Comparison of ENCODE assay signal across 8 mouse cellular contexts in the genomic region with DNA sequence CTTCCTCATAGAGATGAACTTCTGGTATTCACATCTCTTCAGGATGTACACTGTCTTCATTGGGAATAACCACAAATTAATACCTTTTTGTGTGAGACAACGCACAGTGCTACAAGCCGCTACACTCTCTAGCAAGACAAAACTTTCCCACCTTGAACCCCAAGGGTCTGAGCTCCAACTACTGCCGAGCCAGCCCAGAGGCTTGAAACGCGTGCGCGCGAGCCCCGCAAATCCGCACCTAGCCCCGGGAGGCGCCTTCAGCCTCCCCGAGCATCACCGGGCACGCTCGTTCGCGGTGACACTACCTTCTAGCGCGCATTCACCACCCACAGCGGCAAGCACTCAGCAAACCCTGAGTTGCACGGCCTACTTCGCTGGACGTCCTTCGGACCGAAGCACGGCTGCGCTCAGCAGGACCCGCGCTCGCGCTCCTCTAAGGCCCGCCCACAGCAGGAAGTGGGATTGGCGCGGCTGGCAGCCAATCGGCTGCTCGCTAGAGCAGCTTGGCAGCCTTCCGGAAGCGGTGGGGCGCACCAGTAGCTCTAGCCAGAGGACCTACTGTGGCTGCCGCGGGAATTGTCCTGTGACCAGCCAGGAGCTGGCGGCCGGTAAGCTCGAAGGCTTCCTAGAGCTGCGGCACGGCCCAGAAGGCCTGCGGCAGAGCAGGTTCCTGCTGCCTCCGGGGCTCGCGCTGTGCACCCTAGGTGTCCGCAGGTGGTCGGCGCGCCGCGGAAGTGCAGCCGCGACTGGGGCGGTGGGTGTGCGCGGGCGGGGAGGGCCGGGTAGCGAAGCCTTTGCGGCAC. TPM values are rescaled to one million over a fixed set of nuclear protein-coding genes. Genes with fewer than 3 reads are reported as not detected.
DNase-seq lines count a peak whose midpoint lies in the region; ATAC-seq and TF ChIP-seq lines count a peak whose summit lies in the region.

A gene (minus strand): TSS at position 438 of the 803 bp plus-strand sequence.
A gene (plus strand): TSS at position 515 of the 803 bp plus-strand sequence.
A gene (plus strand): TSS at position 531 of the 803 bp plus-strand sequence.

- H3K9ac ChIP-seq in embryonic facial prominence, embryonic 15.5 days, result peak within 1 kb of the TSS; percentile 79
- peak within 1 kb of the TSS; percentile 81 for H3K9ac ChIP-seq in limb, embryonic 14.5 days (ENCODE audit: low read depth, low read length, severe bottlenecking)
- peak within 1 kb of the TSS; percentile 70 for H3K9ac ChIP-seq in midbrain, postnatal 0 days (replicated peaks; ENCODE audit: low read length, poor library complexity, severe bottlenecking)

- TF ChIP-seq POLR2A in bone marrow, adult 2 months (IDR thresholded peaks at IDR 0.05; ENCODE audit: borderline replicate concordance, control insufficient read depth, low read depth, low read length), result peak; percentile 88
- TF ChIP-seq POLR2A in limb, embryonic 14.5 days (IDR thresholded peaks at IDR 0.05; ENCODE audit: borderline replicate concordance, extremely low read depth, insufficient read depth, insufficient read length), result peak; percentile 89; the same call in 1 of the 2 replicates

- DNase-seq in 416B (ENCODE audit: low read depth), result peak; percentile 96
- DNase-seq in heart, adult 8-10 months (ENCODE audit: low spot score), result peak; percentile 95
- peak; percentile 97 for DNase-seq in kidney, adult 9 months
- peak; percentile 96 for DNase-seq in limb, embryonic 14.5 days (ENCODE audit: low spot score)
- peak; percentile 98 for DNase-seq in midbrain, postnatal 0 days (ENCODE audit: low spot score)
- DNase-seq in spleen, postnatal 14 days (ENCODE audit: low spot score in 2 of 2), result peak; percentile 86 to 88

- H3K36me3 ChIP-seq in embryonic facial prominence, embryonic 15.5 days, result no peaks in the 10 kb centered on the region
- H3K36me3 ChIP-seq in limb, embryonic 14.5 days (ENCODE audit: control insufficient read depth, insufficient read depth, low read length), result peaks cover 10% of the 10 kb centered on the region; the same call in 1 of the 2 replicates
- H3K36me3 ChIP-seq in midbrain, postnatal 0 days (ENCODE audit: insufficient read depth, low read length), result no peaks in the 10 kb centered on the region

- peak; percentile 99 for ATAC-seq in embryonic facial prominence, embryonic 15.5 days (ENCODE audit: insufficient number of reproducible peaks, low FRiP score, low TSS enrichment, low read depth)
- ATAC-seq in limb, embryonic 14.5 days (ENCODE audit: low FRiP score, low read depth), result peak; percentile 100
- ATAC-seq in midbrain, postnatal 0 days (ENCODE audit: low FRiP score), result peak; percentile 100

- peak within 1 kb of the TSS; percentile 94 for H3K27ac ChIP-seq in bone marrow, adult 2 months (ENCODE audit: control insufficient read depth, insufficient read depth, low read depth, low read length, poor library complexity)
- H3K27ac ChIP-seq in embryonic facial prominence, embryonic 15.5 days (replicated peaks), result peak within 1 kb of the TSS; percentile 84
- peak within 1 kb of the TSS; percentile 83 for H3K27ac ChIP-seq in limb, embryonic 14.5 days (replicated peaks; ENCODE audit: low read depth, low read length)
- H3K27ac ChIP-seq in midbrain, postnatal 0 days (ENCODE audit: low read depth, low read length), result peak within 1 kb of the TSS; percentile 60

- no peak for TF ChIP-seq CTCF in bone marrow, adult 2 months (IDR thresholded peaks at IDR 0.05; ENCODE audit: control insufficient read depth, insufficient read depth, low read length)
- TF ChIP-seq CTCF in midbrain, postnatal 0 days (IDR thresholded peaks at IDR 0.05), result peak; percentile 30

- no peaks in the 10 kb centered on the region for H3K27me3 ChIP-seq in embryonic facial prominence, embryonic 15.5 days
- H3K27me3 ChIP-seq in limb, embryonic 14.5 days (ENCODE audit: control insufficient read depth, insufficient read depth, low read length), result no peaks in the 10 kb centered on the region
- no peaks in the 10 kb centered on the region for H3K27me3 ChIP-seq in midbrain, postnatal 0 days (ENCODE audit: insufficient read depth, low read length)

- H3K9me3 ChIP-seq in embryonic facial prominence, embryonic 15.5 days (replicated peaks), result no peaks in the 10 kb centered on the region
- no peaks in the 10 kb centered on the region for H3K9me3 ChIP-seq in limb, embryonic 14.5 days (ENCODE audit: control insufficient read depth, low read length)
- no peaks in the 10 kb centered on the region for H3K9me3 ChIP-seq in midbrain, postnatal 0 days (ENCODE audit: low read length)

- no peaks in the 10 kb centered on the region; the same call in 1 of the 2 replicates for H3K4me1 ChIP-seq in bone marrow, adult 2 months (ENCODE audit: control insufficient read depth, insufficient read depth, low read length)
- no peaks in the 10 kb centered on the region; the same call in 1 of the 2 replicates for H3K4me1 ChIP-seq in embryonic facial prominence, embryonic 15.5 days
- H3K4me1 ChIP-seq in limb, embryonic 14.5 days (ENCODE audit: control insufficient read depth, insufficient read depth, low read length), result no peaks in the 10 kb centered on the region
- H3K4me1 ChIP-seq in midbrain, postnatal 0 days (ENCODE audit: insufficient read depth, low read length), result no peaks in the 10 kb centered on the region

- WGBS in bone marrow, adult 2 months, result under 1% methylated on average over 66 of the region's 66 CpGs
- under 1% methylated on average over 66 of the region's 66 CpGs for WGBS in embryonic facial prominence, embryonic 15.5 days
- 3% methylated on average over 61 of the region's 66 CpGs for WGBS in limb, embryonic 14.5 days
- WGBS in midbrain, postnatal 0 days, result under 1% methylated on average over 62 of the region's 66 CpGs

- H3K4me2 ChIP-seq in embryonic facial prominence, embryonic 15.5 days (replicated peaks), result peak within 1 kb of the TSS; percentile 53
- peak within 1 kb of the TSS; percentile 63 for H3K4me2 ChIP-seq in limb, embryonic 14.5 days (replicated peaks; ENCODE audit: low read depth, low read length, severe bottlenecking)
- H3K4me2 ChIP-seq in midbrain, postnatal 0 days (ENCODE audit: low read depth, low read length, poor library complexity, severe bottlenecking), result peak within 1 kb of the TSS; percentile 67

- peak within 1 kb of the TSS; percentile 85 for H3K4me3 ChIP-seq in bone marrow, adult 2 months (replicated peaks; ENCODE audit: control insufficient read depth, low read depth, low read length)
- H3K4me3 ChIP-seq in embryonic facial prominence, embryonic 15.5 days (replicated peaks), result peak within 1 kb of the TSS; percentile 94
- H3K4me3 ChIP-seq in limb, embryonic 14.5 days (replicated peaks; ENCODE audit: low read length), result peak within 1 kb of the TSS; percentile 72
- H3K4me3 ChIP-seq in midbrain, postnatal 0 days (ENCODE audit: low read depth, low read length), result peak within 1 kb of the TSS; percentile 72

RNA-seq across cellular contexts. Expression of the first gene that starts in this region (rescaled TPM):
- 3.2 and 6.5 TPM in 2 replicates for polyA plus RNA-seq in bone marrow, adult 2 months (2011; ENCODE audit: insufficient read depth, insufficient read length, low replicate concordance, missing spikeins)
- polyA plus RNA-seq in embryonic facial prominence, embryonic 15.5 days (2015; fragmentation: Nextera tagmentation; extraction: Ambion mirVana), result 15.2 and 18.7 TPM in 2 replicates
- 10 to 100 TPM; 10.8 to 16.2 (median 13.2) TPM for total RNA-seq in heart, adult 8-10 months (2022)
- polyA plus RNA-seq in limb, embryonic 14.5 days (2012; rRNA removed), result 5.9 and 8.5 TPM in 2 replicates
- polyA plus RNA-seq in limb, embryonic 14.5 days (2014; fragmentation: Nextera tagmentation; extraction: Ambion mirVana), result 18.3 and 19.7 TPM in 2 replicates
- 4.7 and 7.5 TPM in 2 replicates for total RNA-seq in midbrain, postnatal 0 days (2014; rRNA removed)
- polyA plus RNA-seq in midbrain, postnatal 0 days (2015; fragmentation: Nextera tagmentation; extraction: Ambion mirVana), result 5.2 and 6.1 TPM in 2 replicates

RNA-seq across cellular contexts. Expression of the second gene that starts in this region (rescaled TPM):
- polyA plus RNA-seq in bone marrow, adult 2 months (2011; ENCODE audit: insufficient read depth, insufficient read length, low replicate concordance, missing spikeins), result 7.6 and 7.8 TPM in 2 replicates
- polyA plus RNA-seq in embryonic facial prominence, embryonic 15.5 days (2015; fragmentation: Nextera tagmentation; extraction: Ambion mirVana), result 31.9 and 32.8 TPM in 2 replicates
- total RNA-seq in heart, adult 8-10 months (2022), result 10 to 100 TPM; 11.6 to 16.9 (median 16.3) TPM
- polyA plus RNA-seq in limb, embryonic 14.5 days (2012; rRNA removed), result 21.2 and 21.9 TPM in 2 replicates
- polyA plus RNA-seq in limb, embryonic 14.5 days (2014; fragmentation: Nextera tagmentation; extraction: Ambion mirVana), result 37.4 and 42.9 TPM in 2 replicates
- total RNA-seq in midbrain, postnatal 0 days (2014; rRNA removed), result 26.6 and 32.9 TPM in 2 replicates
- polyA plus RNA-seq in midbrain, postnatal 0 days (2015; fragmentation: Nextera tagmentation; extraction: Ambion mirVana), result 39.7 and 41.2 TPM in 2 replicates

RNA-seq across cellular contexts. Expression of the third gene that starts in this region (rescaled TPM):
- 2.3 TPM in 1 of 2 replicates, not detected in the other for polyA plus RNA-seq in bone marrow, adult 2 months (2011; ENCODE audit: insufficient read depth, insufficient read length, low replicate concordance, missing spikeins)
- polyA plus RNA-seq in embryonic facial prominence, embryonic 15.5 days (2015; fragmentation: Nextera tagmentation; extraction: Ambion mirVana), result not detected in 2 replicates
- total RNA-seq in heart, adult 8-10 months (2022), result 1 to 10 TPM in 2 of 4 experiments, under 1 TPM in 2; 0.37 to 5.1 (median 1.0) TPM
- 0.95 and 3.1 TPM in 2 replicates for polyA plus RNA-seq in limb, embryonic 14.5 days (2012; rRNA removed)
- polyA plus RNA-seq in limb, embryonic 14.5 days (2014; fragmentation: Nextera tagmentation; extraction: Ambion mirVana), result not detected in 2 replicates
- not detected in 2 replicates for total RNA-seq in midbrain, postnatal 0 days (2014; rRNA removed)
- polyA plus RNA-seq in midbrain, postnatal 0 days (2015; fragmentation: Nextera tagmentation; extraction: Ambion mirVana), result not detected in 2 replicates

Comparison
In these comparisons a context has a peak if more than half of its experiments do, and no peak if none do; other contexts are left out.
1. Peak in every context shown above with its lines: DNase-seq, ATAC-seq, H3K4me3 ChIP-seq and H3K27ac ChIP-seq.